Mouse (Mus musculus) heart, adult 9 months (tissue): ENCODE measurements around the gene Olfr157.

Experiments used
- DNase-seq, 2 experiments: peaks; one replicate each; pipeline ENCODE4 v3.0.0; 2022; ENCODE audit warnings: low spot score in 2 of 2

Olfr157 gene

GRCm38 (mm10) chr4:43840101-43840500 is at the start of gene Olfr157:
Olfr157 (minus strand) TSS chr4:43840201.
- no peak for DNase-seq

DNA sequence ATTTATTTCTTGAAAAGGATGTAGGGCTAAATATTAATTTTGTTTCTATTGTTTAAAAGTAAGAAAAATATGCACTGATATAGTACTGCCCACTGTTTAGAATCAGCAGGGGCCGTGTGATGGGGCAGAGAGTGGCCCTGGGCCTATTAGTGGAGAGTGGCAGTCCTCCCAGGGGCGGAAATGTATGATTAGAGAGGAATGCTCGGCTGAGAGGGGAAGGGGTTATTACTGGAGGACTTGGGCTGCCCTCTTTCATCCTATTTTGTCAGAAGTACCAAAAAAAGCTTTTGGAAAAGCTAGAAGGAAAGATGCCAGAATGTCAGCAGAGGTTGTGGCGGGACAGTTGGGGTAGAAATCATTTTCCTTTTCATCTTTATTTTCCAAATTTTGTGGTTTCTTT is 44.2 kb upstream of the Olfr157 start:
- DNase-seq, result no peak

GRCm38 (mm10) chr4:43879566-43879965 is 39.6 kb upstream of the Olfr157 start:
- no peak for DNase-seq

- DNase-seq, result peak; percentile 21 to 23
These were observed 38.2 kb upstream of the Olfr157 start for GRCm38 (mm10) chr4:43878121-43878776.

- no peak for DNase-seq
These were observed 37.2 kb upstream of the Olfr157 start for GRCm38 (mm10) chr4:43877230-43877629.

DNA sequence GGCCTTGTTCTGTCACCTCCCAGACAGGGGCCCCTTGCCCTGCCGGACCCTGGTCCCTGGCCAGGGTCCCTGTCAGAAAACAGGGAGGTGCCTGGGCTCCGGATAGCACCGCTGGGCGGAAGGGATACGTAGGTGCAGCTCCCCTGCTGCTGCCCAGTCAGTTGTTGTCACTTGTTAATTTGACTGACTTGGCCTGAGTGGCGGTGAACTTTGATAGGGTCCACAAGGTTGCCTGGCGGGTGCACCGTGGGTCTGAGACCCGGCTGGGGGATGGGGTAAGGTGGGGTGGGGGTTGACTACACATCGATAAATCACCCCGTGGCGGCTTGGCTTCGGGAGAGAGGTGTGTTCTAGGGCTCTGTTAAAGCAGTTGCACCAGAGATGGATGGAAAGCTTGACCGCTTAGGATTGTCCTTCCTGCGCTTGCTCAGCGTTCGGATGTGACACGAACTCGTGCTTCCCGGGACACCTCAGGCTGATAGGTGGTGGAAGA is 36.0 kb upstream of the Olfr157 start:
- DNase-seq, result peak; percentile 10 to 12

- DNase-seq, result peak; percentile 84 to 87
These were observed 35.3 kb upstream of the Olfr157 start, which contains the start of gene Reck for GRCm38 (mm10) chr4:43875160-43875918. Reck (plus strand) TSS chr4:43875530.

- no peak for DNase-seq
These were observed 34.5 kb upstream of the Olfr157 start for GRCm38 (mm10) chr4:43874501-43874900.

- no peak for DNase-seq
These were observed 29.8 kb upstream of the Olfr157 start for GRCm38 (mm10) chr4:43869821-43870220.

GRCm38 (mm10) chr4:43863298-43863697 is 23.3 kb upstream of the Olfr157 start:
- DNase-seq, result no peak

GRCm38 (mm10) chr4:43860744-43861519 is 20.9 kb upstream of the Olfr157 start:
- peak; percentile 24 to 54 for DNase-seq

DNA sequence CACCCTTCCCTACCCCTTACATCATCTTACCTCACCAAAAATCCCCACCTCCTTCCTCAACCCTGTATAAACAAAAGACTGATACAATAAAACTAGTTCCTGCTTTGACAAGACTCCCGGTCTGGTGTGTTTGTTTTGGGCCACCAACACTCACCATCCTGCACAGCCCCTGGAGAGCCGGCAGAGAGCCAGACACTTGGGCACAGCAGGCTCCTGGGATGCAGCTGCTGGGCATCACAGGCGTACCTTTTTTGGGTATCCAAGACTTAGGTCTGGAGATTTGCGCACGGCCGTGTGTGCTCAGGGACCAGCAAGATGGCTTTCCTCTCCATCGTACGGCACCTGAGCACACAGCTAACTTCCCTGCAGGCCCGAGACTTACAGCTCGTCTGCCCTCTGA is 19.9 kb upstream of the Olfr157 start:
- no peak for DNase-seq

DNA sequence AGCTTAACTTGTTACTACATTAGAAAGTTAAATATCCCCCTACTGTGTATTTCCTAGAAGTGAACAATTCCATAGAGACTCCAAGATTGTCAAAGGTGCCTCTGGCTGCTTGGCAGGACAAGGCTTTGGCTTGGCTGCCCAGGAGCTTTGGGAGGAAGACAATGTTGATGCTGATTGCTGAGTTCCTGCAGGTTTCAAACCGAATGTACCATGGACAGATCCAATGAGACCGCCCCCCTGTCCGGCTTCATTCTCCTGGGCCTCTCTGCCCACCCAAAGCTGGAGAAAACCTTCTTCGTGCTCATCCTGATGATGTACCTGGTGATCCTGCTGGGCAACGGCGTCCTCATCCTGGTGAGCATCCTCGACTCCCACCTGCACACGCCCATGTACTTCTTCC is 14.1 kb upstream of the Olfr157 start:
- DNase-seq, result no peak

DNA sequence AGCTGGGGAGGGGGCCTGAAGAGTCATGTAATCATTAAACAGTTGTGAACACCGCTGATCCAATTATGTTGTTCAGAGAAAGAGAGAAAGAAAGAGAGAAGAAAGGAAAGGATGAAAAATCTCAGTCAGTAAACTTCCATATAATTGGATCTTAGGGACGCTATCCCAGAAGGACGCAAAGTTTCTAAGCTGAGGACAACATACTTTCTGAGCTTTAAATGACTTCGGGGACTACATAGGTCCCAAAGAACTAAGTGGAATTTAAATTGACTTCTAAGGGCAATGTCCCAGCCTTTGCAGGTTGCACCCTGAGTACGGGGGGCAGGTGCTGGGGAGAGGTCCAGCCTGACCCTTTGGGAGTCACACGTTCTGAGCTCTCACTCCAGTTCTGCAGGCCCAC is 11.3 kb upstream of the Olfr157 start, which contains the start of gene Olfr155:
Gene Olfr155 (plus strand): TSS at position 301 of the 400 bp plus-strand sequence.
- no peak for DNase-seq

DNA sequence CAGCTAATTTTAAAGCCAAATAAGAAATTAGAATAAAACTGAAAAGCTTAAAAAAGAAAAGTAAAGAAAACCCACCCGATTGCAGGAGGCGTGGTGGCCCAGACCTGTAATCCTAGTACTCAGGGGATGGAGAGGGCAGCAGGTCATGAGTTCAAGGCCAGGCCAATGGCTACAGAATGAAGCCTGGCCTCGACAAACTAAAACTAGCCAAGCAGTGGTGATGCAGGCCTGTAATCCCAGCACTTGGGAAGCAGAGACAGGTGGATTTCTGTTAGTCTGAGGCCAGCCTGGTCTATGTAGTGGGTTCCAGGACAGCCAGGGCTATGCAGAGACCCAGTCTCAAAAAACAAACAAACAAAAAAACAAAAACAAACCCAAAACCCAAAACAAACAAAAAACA is 1.7 kb downstream of the Olfr157 start:
- no peak for DNase-seq

DNA sequence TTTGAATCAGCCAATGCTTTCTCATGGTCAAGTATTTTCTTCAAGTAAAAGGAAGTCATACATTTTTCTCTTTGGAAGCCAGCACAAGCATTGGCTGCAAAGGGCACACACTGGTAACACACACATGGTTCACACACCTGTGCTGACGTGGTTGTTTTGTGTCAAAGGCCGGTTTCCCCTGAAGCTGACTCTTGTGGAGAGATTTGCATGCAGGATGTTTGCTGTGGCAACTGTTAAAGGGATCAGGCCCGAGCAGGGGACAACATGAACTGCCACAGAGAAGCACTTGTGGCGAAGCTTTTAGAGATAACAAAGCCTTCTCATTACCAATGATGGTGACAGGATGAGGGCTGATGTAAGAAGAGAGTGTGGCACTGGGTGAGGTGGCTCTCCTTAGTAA is 5.3 kb downstream of the Olfr157 start:
- DNase-seq, result no peak

DNA sequence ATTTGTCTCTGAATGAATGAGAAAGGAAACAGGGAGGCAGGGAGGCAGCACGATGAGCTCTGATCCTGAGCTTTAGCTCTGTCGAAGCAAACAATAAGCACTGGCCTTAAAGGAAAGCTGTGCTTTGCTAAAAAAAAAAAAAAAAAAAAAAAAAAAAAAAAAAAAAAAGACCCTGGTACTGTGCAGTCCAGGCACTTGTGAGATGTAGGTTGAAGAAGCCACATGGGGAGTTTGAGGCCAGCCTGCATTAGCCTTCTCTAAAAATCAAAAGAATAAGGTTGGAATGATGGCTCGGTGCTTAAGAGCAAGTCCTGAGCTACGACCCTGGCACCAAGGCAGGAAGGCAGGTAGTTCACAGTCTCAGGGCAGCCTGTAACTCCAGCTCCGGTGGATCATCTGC is 6.2 kb downstream of the Olfr157 start:
- no peak for DNase-seq

DNA sequence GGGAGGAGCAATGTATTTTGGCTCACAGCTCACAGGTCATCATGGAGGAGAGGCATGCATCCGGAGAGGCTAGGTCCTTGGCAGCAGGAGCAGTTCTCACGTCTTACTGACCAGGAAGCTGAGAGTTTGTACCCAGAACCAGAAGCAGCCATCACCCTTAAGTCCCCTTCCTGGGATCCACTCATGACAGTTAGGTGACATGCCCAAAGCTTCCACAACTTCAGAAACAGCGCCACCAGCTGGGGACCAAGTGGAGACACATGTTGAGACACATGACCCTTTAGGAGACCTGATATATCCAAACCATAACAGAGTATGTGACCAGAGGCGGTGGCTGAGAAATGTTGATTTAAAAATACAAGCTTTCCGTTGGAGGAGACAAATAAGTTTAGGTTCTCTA is 8.0 kb downstream of the Olfr157 start:
- no peak for DNase-seq

GRCm38 (mm10) chr4:43828806-43829205 is 11.2 kb downstream of the Olfr157 start:
- DNase-seq, result no peak

- DNase-seq, result no peak
These were observed 16.1 kb downstream of the Olfr157 start, which contains the start of gene Olfr156 for GRCm38 (mm10) chr4:43823845-43824337. Olfr156 (minus strand) TSS chr4:43823895.

DNA sequence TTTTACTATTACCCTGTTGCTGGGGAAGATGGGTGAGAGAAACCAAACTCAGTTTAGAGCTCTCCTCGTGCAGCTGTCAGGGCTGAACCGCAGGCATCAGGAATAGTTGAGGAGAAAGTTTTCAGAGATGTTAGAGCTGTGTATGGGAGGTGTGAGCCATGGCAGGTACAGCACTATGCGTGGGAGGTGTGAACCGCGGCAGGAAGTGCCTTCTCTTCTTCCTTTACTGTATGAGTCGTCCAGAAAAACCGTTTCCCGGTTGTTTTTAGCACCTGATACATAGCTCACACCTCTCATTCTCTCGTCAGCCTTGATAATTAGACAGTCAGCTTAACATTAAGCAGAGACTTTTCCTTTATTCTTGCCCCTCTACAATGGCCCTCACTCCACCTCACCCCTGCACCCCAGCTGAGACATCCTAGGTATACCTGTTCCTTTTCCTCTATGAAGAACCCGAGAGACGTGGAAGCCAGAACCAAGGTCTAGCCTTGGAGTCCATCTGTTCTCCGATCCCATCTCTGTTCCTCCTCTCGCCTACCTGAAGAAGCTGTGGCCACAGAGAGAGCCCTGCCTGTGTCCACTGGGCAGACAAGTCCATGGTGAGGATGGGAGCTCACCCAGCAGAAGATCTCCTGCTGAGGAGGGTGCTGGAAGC is 17.0 kb downstream of the Olfr157 start:
- DNase-seq, result no peak
